Mouse (Mus musculus) kidney, embryonic 16.5 days (tissue): ENCODE data around the gene Krt7. TPM values are rescaled to one million over a fixed set of nuclear protein-coding genes. Genes with fewer than 3 reads are reported as not detected.

ENCODE experiments used
- microRNA counts: library from miRNA; unstranded; fragments of <30 nt; microRNA quantifications from one replicate; lab custom pipeline; 2016
- microRNA-seq: library from miRNA; unstranded; fragments of <30 nt; microRNA quantifications from one replicate; pipeline ENCODE4, GENCODE M21; 2016
- polyA plus RNA-seq: library from polyadenylated mRNA; unstranded; fragments of >200 nt; fragmentation: Nextera tagmentation; extraction: Ambion mirVana; gene quantifications from 2 replicates; pipeline ENCODE4 v1.2.1, GENCODE M21; 2015

Gene Krt7
- polyA plus RNA-seq, 1 experiment from 2014 or later = 99.9 TPM

MicroRNAs within 50 kb of the gene (microRNA counts, 519-probe panel; counts per million panel counts)
- microRNA mmu-miR-1941-3p (lab: Ali Mortazavi, UCI) (2,462 counts per million, percentile 60 among the panel's probes with 10 or more counts), microRNA mmu-miR-1941-5p (lab: Ali Mortazavi, UCI) (104 counts per million, percentile 35 among the panel's probes with 10 or more counts)

Small RNA genes within 50 kb of the gene (microRNA-seq; reads per million reads assigned to microRNA genes)
- gene Mir1941 = 1.4 reads per million

Other genes starting within 250 kb of the Krt7 start
- gene Acvr1b, start 237.0 kb upstream of the Krt7 start, polyA plus RNA-seq = 7.4 and 8.8 TPM in 2 replicates
- 3.2 and 3.4 TPM in 2 replicates for gene Grasp, start 186.9 kb upstream of the Krt7 start, polyA plus RNA-seq
- 10.8 and 11.9 TPM in 2 replicates for gene Nr4a1, start 156.8 kb upstream of the Krt7 start, polyA plus RNA-seq
- gene Atg101, start 126.8 kb upstream of the Krt7 start, polyA plus RNA-seq = 78.2 and 87.0 TPM in 2 replicates
- 23.2 and 23.9 TPM in 2 replicates for gene 6030408B16Rik, start 117.8 kb upstream of the Krt7 start, polyA plus RNA-seq
- 1.7 and 2.3 TPM in 2 replicates for gene Krt80, start 40.9 kb upstream of the Krt7 start, polyA plus RNA-seq
- 0.06 TPM in 1 of 2 replicates, not detected in the other for gene Krt87, start 27.8 kb downstream of the Krt7 start, polyA plus RNA-seq
- gene Krt88, start 36.7 kb downstream of the Krt7 start, polyA plus RNA-seq = not detected in 2 replicates
- not detected in 2 replicates for gene Krt81, start 52.7 kb downstream of the Krt7 start, polyA plus RNA-seq
- not detected in 2 replicates for gene Krt86, start 62.4 kb downstream of the Krt7 start, polyA plus RNA-seq
- gene Krt83, start 80.5 kb downstream of the Krt7 start, polyA plus RNA-seq = not detected in 2 replicates
- not detected in 2 replicates for gene Gm49425, start 106.2 kb downstream of the Krt7 start, polyA plus RNA-seq
- not detected in 2 replicates for gene Krt84, start 121.8 kb downstream of the Krt7 start, polyA plus RNA-seq
- not detected in 2 replicates for gene Krt82, start 139.6 kb downstream of the Krt7 start, polyA plus RNA-seq
- 0.10 and 0.15 TPM in 2 replicates for gene Krt90, start 151.9 kb downstream of the Krt7 start, polyA plus RNA-seq
- 0.27 and 0.32 TPM in 2 replicates for gene Krt75, start 162.9 kb downstream of the Krt7 start, polyA plus RNA-seq
- gene Gm5414, start 217.1 kb downstream of the Krt7 start, polyA plus RNA-seq = not detected in 2 replicates
- gene Gm5478, start 236.3 kb downstream of the Krt7 start, polyA plus RNA-seq = not detected in 2 replicates